Mouse (Mus musculus) liver, adult 2 months (tissue): ENCODE measurements around the gene Cdca7l. TPM values are rescaled to one million over a fixed set of nuclear protein-coding genes. Genes with fewer than 3 reads are reported as not detected.

ENCODE experiments used
- DNase-seq: peaks from one replicate; pipeline ENCODE4 v3.0.0-alpha.2; 2011; ENCODE audit warnings: low read depth, low spot score; ENCODE audit errors: extremely low read depth
- H3K27ac ChIP-seq: fragments of 200-500 bp; replicated peaks from 2 replicates; pipeline ENCODE4 v1.5.1; 2012; ENCODE audit warnings: low read depth, mild to moderate bottlenecking, control low read depth, inconsistent platforms, low read length; ENCODE audit not compliant: insufficient read depth
- H3K27me3 ChIP-seq: fragments of 200-500 bp; 2 replicates; pipeline ENCODE4 v1.6.1; 2012; ENCODE audit warnings: mild to moderate bottlenecking, moderate library complexity, low read length, inconsistent platforms; ENCODE audit not compliant: control insufficient read depth, insufficient read depth
- H3K36me3 ChIP-seq: fragments of 200-500 bp; 2 replicates; pipeline ENCODE4 v1.6.1; 2012; ENCODE audit warnings: low read length, inconsistent platforms; ENCODE audit not compliant: control insufficient read depth, insufficient read depth
- H3K4me1 ChIP-seq: fragments of 200-500 bp; 2 replicates; pipeline ENCODE4 v1.6.1; 2011; ENCODE audit warnings: low read length; ENCODE audit not compliant: control insufficient read depth, insufficient read depth
- H3K4me3 ChIP-seq: fragments of 200-500 bp; 2 replicates; pipeline ENCODE4 v1.5.1; 2011; ENCODE audit warnings: low read depth, mild to moderate bottlenecking, control low read depth, low read length, moderate library complexity; ENCODE audit not compliant: insufficient read depth
- H3K79me2 ChIP-seq: fragments of 200-500 bp; 2 replicates; pipeline ENCODE4 v1.6.1; 2012; ENCODE audit warnings: inconsistent platforms, mild to moderate bottlenecking, low read length, moderate library complexity; ENCODE audit not compliant: control insufficient read depth, insufficient read depth
- H3K9ac ChIP-seq: fragments of 200-500 bp; 2 replicates; pipeline ENCODE4 v1.6.1; 2012; ENCODE audit warnings: low read depth, mild to moderate bottlenecking, control low read depth, inconsistent platforms, low read length
- CTCF ChIP-seq: fragments of 200-500 bp; IDR thresholded peaks from 2 replicates; pipeline ENCODE4 v1.5.1; 2011; ENCODE audit warnings: low read depth, low read length, control low read depth
- POLR2A ChIP-seq: fragments of 200-500 bp; IDR thresholded peaks from 2 replicates; pipeline ENCODE4 v1.6.1; 2011; ENCODE audit warnings: low read length, control low read depth; ENCODE audit not compliant: insufficient read depth; ENCODE audit errors: extremely low read depth
- WGBS: fragments of 180-500 bp; shearing (Covaris S2); methylation state at CpG from one replicate; pipeline ENCODE4 v1.1.7; 2018; 5-methylcytosine and 5-hydroxymethylcytosine counted together
- polyA plus RNA-seq: library from polyadenylated mRNA; depleted of rRNA; stranded (reverse); fragments of >200 nt; gene quantifications from 2 replicates; pipeline ENCODE4 v1.2.3, GENCODE M21; 2012
- total RNA-seq: library from RNA; depleted of rRNA; stranded (reverse); fragments of >200 nt; gene quantifications from 2 replicates; pipeline ENCODE4 v1.2.3, GENCODE M21; 2014

Gene Cdca7l
- total and polyA plus RNA-seq, 2 experiments: 0.18 to 0.65 TPM

DNA sequence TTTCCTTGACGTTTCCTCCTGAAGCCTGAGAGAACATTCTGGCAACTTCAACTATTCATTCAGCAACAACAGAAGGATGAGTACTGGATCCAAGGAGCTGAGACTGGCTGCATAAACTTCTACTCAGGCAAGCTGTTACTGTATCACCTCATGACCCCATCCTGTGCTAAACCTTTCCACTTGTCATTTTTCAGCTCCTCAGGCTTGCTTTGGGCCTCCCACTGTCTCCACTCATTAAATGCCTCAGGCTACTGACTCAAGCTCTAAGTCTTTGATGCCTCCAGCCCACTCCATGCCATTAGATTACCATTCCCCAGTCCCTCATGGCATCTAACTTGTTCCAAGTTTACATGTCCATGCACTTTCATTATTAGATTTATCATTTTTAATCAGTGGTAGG, 38.6 kb downstream of the Cdca7l start:
- Histone ChIP-seq H3K9ac (no peak overlapping the region), H3K4me1 (no peaks in the 10 kb centered on the region; the same call in 1 of the 2 replicates), H3K27ac (no peak overlapping the region), H3K4me3 (no peak overlapping the region), H3K27me3 (no peaks in the 10 kb centered on the region), H3K36me3 (no peaks in the 10 kb centered on the region), H3K79me2 (no peaks in the 10 kb centered on the region)
- TF ChIP-seq CTCF (no peak), POLR2A (no peak)
- WGBS: 80% methylated on average over 1 of the region's 1 CpGs
- no peak for DNase-seq

DNA sequence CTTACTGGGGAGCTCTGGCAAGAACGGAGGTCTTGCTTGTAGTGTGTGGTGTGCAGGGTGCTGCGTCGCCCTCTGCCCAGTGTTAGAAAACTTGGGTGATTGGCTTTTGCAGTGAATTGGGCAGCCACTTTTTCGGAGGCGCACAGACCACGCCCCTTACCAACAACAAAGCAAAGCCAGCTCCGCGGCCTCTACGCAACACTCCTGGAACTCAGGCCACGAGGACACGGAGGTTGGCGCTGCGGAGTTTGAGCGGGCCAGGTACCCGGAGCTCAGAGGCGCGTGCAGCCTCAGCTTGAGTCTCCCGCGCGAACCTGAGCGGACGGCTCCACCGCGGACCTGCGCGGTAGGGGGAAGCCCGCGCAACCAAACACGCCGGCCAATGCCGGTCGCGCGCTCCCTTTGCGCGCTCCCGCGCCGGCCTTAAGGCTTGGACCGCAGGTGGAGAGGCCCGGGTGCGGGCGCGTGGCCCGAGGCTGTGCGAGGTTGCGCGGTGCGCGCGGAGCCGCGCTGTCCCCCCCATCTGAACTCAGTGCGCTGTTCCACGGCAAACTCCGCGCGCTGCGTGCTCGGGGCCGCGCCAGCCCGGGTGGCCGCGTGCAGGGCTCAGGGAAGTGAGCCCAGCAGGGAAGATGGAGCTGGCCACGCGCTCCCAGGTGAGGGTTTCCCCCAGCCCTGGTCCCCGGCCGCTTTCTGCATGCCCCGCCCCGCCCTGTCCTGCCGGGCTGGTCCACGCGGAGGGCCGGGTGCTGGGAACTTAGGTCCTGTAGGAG, 39.4 kb downstream of the Cdca7l start:
- H3K27ac ChIP-seq: no peak overlapping the region
- peak overlapping the region; percentile 52 for H3K4me3 ChIP-seq
- WGBS: under 1% methylated on average over 73 of the region's 75 CpGs
- H3K9ac ChIP-seq: peak overlapping the region; percentile 63
- H3K27me3 ChIP-seq: no peaks in the 10 kb centered on the region
- TF ChIP-seq POLR2A (no peak), CTCF (no peak)
- H3K79me2 ChIP-seq: no peaks in the 10 kb centered on the region
- peak; percentile 19 for DNase-seq
- no peaks in the 10 kb centered on the region; the same call in 1 of the 2 replicates for H3K4me1 ChIP-seq
- H3K36me3 ChIP-seq: no peaks in the 10 kb centered on the region

DNA sequence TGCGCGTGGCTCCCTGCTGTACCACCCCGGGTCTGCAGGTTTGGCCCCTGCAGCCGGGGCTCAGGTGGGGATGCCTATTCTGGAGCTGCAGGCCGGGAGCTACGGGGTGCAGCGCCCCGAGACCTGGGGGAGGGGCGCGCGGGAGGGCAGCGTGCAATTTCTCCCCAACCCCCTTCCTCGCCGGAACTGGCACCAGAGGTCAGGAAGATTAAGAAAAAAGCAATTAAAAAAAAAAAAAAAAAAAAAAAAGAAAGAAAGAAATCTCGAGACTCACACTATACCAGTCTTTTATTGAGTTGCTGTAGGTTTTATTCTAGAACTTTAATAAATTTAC, 40.0 kb downstream of the Cdca7l start:
- peak overlapping the region; percentile 52 for H3K4me3 ChIP-seq
- no peaks in the 10 kb centered on the region for H3K27me3 ChIP-seq
- DNase-seq: no peak
- H3K79me2 ChIP-seq: no peaks in the 10 kb centered on the region
- no peaks in the 10 kb centered on the region; the same call in 1 of the 2 replicates for H3K4me1 ChIP-seq
- H3K27ac ChIP-seq: no peak overlapping the region
- no peaks in the 10 kb centered on the region for H3K36me3 ChIP-seq
- TF ChIP-seq POLR2A: no peak
- no peak for TF ChIP-seq CTCF
- H3K9ac ChIP-seq: peak overlapping the region; percentile 63
- 1% methylated on average over 15 of the region's 15 CpGs for WGBS

DNA sequence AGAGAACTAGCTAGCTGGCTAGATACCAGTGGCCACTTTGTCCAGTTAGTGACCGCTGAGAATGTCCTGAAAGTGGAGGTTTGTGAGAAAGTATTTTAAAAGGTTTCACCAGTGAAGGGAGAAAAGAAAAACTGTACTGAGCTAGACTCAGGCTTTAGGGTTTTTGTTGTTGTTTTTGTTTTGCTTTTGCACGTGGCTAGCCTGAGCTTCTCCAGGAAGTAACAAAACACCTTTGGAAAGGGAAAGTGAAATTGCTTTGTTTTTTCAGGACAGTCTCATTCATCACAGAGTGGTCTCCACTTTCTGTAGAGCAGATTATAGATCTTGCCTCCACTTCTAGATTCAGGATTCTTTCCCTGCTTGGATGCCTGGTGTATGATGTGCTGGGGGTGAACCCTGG, 40.8 kb downstream of the Cdca7l start:
- no peaks in the 10 kb centered on the region for H3K36me3 ChIP-seq
- WGBS: 17% methylated on average over 2 of the region's 2 CpGs
- no peaks in the 10 kb centered on the region; the same call in 1 of the 2 replicates for H3K4me1 ChIP-seq
- H3K27ac ChIP-seq: no peak overlapping the region
- no peak overlapping the region for H3K9ac ChIP-seq
- no peak for TF ChIP-seq POLR2A
- no peak for TF ChIP-seq CTCF
- no peaks in the 10 kb centered on the region for H3K79me2 ChIP-seq
- DNase-seq: no peak
- H3K27me3 ChIP-seq: no peaks in the 10 kb centered on the region
- no peak overlapping the region for H3K4me3 ChIP-seq

DNA sequence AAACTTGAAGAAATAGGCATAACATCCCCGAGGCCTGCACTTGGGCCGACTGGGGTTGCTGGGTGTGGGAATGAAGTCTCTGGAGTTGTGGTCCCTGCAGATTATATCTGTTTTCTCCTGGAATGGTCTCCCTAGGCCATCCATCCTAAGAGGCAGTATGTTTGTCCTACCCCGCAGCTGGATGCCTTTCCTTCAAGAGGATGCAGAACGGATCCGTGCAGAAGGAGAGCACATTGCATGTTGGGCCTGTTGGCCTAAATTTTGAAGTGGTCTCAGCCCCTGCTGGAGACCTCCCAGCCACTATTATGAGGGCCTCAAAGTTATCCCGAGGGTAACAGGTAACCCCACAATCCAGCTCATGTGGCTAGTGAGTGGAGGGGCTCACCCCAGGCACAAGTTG, 44.5 kb downstream of the Cdca7l start:
- WGBS: 97% methylated on average over 6 of the region's 6 CpGs
- Histone ChIP-seq H3K36me3 (no peaks in the 10 kb centered on the region), H3K79me2 (no peaks in the 10 kb centered on the region), H3K4me1 (no peaks in the 10 kb centered on the region; the same call in 1 of the 2 replicates), H3K27me3 (no peaks in the 10 kb centered on the region), H3K27ac (no peak overlapping the region), H3K4me3 (no peak overlapping the region), H3K9ac (no peak overlapping the region)
- no peak for DNase-seq
- TF ChIP-seq CTCF (no peak), POLR2A (no peak)

DNA sequence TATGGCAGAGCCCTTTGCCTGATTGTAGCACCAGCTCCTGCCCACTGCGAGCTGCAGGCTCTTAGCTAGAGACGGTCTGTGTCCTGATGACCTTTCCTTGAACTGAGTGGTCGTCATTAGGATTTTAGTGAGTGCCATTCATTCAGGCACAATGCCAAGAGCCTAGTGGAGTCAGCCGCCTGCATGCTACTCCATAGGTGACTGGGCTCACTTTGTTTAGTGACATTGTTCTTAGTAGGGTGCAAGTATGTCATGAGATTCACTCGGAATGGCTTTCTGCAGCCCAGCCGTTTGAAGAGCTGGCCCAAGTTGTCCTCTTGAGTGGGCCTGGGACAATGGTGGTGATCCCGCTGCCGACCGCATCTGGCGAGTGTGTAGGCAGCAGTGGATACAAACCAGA, 46.4 kb downstream of the Cdca7l start:
- no peaks in the 10 kb centered on the region for H3K79me2 ChIP-seq
- H3K9ac ChIP-seq: no peak overlapping the region
- 87% methylated on average over 10 of the region's 10 CpGs for WGBS
- no peak overlapping the region for H3K4me3 ChIP-seq
- no peaks in the 10 kb centered on the region for H3K4me1 ChIP-seq
- no peak for DNase-seq
- no peaks in the 10 kb centered on the region for H3K36me3 ChIP-seq
- TF ChIP-seq POLR2A: no peak
- no peak for TF ChIP-seq CTCF
- H3K27me3 ChIP-seq: no peaks in the 10 kb centered on the region
- no peak overlapping the region for H3K27ac ChIP-seq
